Mouse (Mus musculus): ENCODE measurements around the gene Ctnnbip1.

Ctnnbip1 gene

GRCm38 (mm10) chr4:149517868-149518340, at the start of gene Ctnnbip1:
Gene Ctnnbip1, plus strand, starts transcription at chr4:149518236.
- DNase-seq, result peak; percentile 96

- peak; percentile 88 for DNase-seq
Measured at GRCm38 (mm10) chr4:149469557-149469956, 48.5 kb upstream of the Ctnnbip1 start.

- no peak for DNase-seq
Measured at GRCm38 (mm10) chr4:149475096-149475495, 42.9 kb upstream of the Ctnnbip1 start.

- DNase-seq, result no peak
Measured at GRCm38 (mm10) chr4:149477078-149477477, 41.0 kb upstream of the Ctnnbip1 start, which contains the start of gene Tmem274. Gene Tmem274, plus strand, starts transcription at chr4:149477378.

- no peak for DNase-seq
Measured at GRCm38 (mm10) chr4:149484566-149484965, 33.5 kb upstream of the Ctnnbip1 start.

- DNase-seq, result peak; percentile 89
Measured at GRCm38 (mm10) chr4:149485053-149485824, 32.8 kb upstream of the Ctnnbip1 start, which contains the start of the genes Nmnat1 and Lzic. Gene Nmnat1, minus strand, starts transcription at chr4:149485202. Gene Lzic, plus strand, starts transcription at chr4:149485229.

GRCm38 (mm10) chr4:149485825-149486206, 32.2 kb upstream of the Ctnnbip1 start:
- peak; percentile 46 for DNase-seq

GRCm38 (mm10) chr4:149487729-149488128, 30.3 kb upstream of the Ctnnbip1 start:
- DNase-seq, result no peak

GRCm38 (mm10) chr4:149489415-149490240, 28.4 kb upstream of the Ctnnbip1 start:
- no peak for DNase-seq

- DNase-seq, result no peak
Measured at GRCm38 (mm10) chr4:149491151-149491550, 26.9 kb upstream of the Ctnnbip1 start.

GRCm38 (mm10) chr4:149496612-149497011, 21.4 kb upstream of the Ctnnbip1 start:
- no peak for DNase-seq

GRCm38 (mm10) chr4:149498901-149499300, 19.1 kb upstream of the Ctnnbip1 start:
- no peak for DNase-seq

GRCm38 (mm10) chr4:149499790-149500189, 18.2 kb upstream of the Ctnnbip1 start:
- no peak for DNase-seq

- no peak for DNase-seq
Measured at GRCm38 (mm10) chr4:149504363-149504762, 13.7 kb upstream of the Ctnnbip1 start.

- DNase-seq, result no peak
Measured at GRCm38 (mm10) chr4:149504858-149505257, 13.2 kb upstream of the Ctnnbip1 start.

- no peak for DNase-seq
Measured at GRCm38 (mm10) chr4:149505261-149505967, 12.6 kb upstream of the Ctnnbip1 start.

GRCm38 (mm10) chr4:149506904-149507303, 11.1 kb upstream of the Ctnnbip1 start:
- no peak for DNase-seq

- DNase-seq, result no peak
Measured at GRCm38 (mm10) chr4:149511221-149511646, 6.8 kb upstream of the Ctnnbip1 start.

GRCm38 (mm10) chr4:149512072-149512471, 6.0 kb upstream of the Ctnnbip1 start:
- no peak for DNase-seq

GRCm38 (mm10) chr4:149515706-149516105, 2.3 kb upstream of the Ctnnbip1 start:
- DNase-seq, result peak; percentile 11

- DNase-seq, result no peak
Measured at GRCm38 (mm10) chr4:149518351-149519220, 550 bp downstream of the Ctnnbip1 start.

- no peak for DNase-seq
Measured at GRCm38 (mm10) chr4:149521258-149521657, 3.2 kb downstream of the Ctnnbip1 start.
